Mouse (Mus musculus): ENCODE measurements around the gene Armcx2. TPM values are rescaled to one million over a fixed set of nuclear protein-coding genes. Genes with fewer than 3 reads are reported as not detected.
A peak's percentile ranks its signal among the peaks of the same experiment; 100 is the strongest.
"Not testable (repeated sequence)": the region's sequence is repeated elsewhere in the genome, so short reads cannot be mapped to it uniquely, and the experiment has no call there.

The Armcx2 gene
- polyA plus RNA-seq (2015; fragmentation: Nextera tagmentation; extraction: Ambion mirVana): 99.5 and 100.0 TPM in 2 replicates

- peaks cover 18% of the 10 kb centered on the region for H3K36me3 ChIP-seq
- peaks cover 19% of the 10 kb centered on the region for H3K4me1 ChIP-seq (replicated peaks)
- peak within 1 kb of the TSS; percentile 90 for H3K27ac ChIP-seq
- WGBS: 16% methylated on average over 16 of the region's 16 CpGs
- peak within 1 kb of the TSS; percentile 63 for H3K4me2 ChIP-seq (replicated peaks)
- H3K9me3 ChIP-seq: no peaks in the 10 kb centered on the region
- ATAC-seq: peak; percentile 90
- H3K27me3 ChIP-seq: peaks cover 32% of the 10 kb centered on the region; the same call in 1 of the 2 replicates
- H3K9ac ChIP-seq (replicated peaks): peak within 1 kb of the TSS; percentile 78
- H3K4me3 ChIP-seq (replicated peaks): peak within 1 kb of the TSS; percentile 64
These were observed at the start of gene Armcx2 for GRCm38 (mm10) chrX:134808755-134809224. TSS of gene Armcx2 (minus strand) at chrX:134809221.

- Histone ChIP-seq H3K9me3 (no peaks in the 10 kb centered on the region), H3K4me3 (replicated peaks) (no peak overlapping the region), H3K4me1 (replicated peaks) (no peaks in the 10 kb centered on the region), H3K36me3 (no peaks in the 10 kb centered on the region), H3K4me2 (replicated peaks) (no peak overlapping the region), H3K27me3 (0 out of 2 replicates have a peak, but pooled peaks cover 12% of the 10 kb centered on the region), H3K9ac (replicated peaks) (no peak overlapping the region), H3K27ac (no peak overlapping the region)
- ATAC-seq: no peak
- WGBS: 70% methylated on average over 4 of the region's 4 CpGs
These were observed 40.6 kb upstream of the Armcx2 start for GRCm38 (mm10) chrX:134849662-134850061.

GRCm38 (mm10) chrX:134844424-134844823 lies 35.4 kb upstream of the Armcx2 start:
- H3K4me3 ChIP-seq (replicated peaks): no peak overlapping the region
- H3K27me3 ChIP-seq: 0 out of 2 replicates have a peak, but pooled peaks cover 4% of the 10 kb centered on the region
- no peaks in the 10 kb centered on the region for H3K4me1 ChIP-seq (replicated peaks)
- H3K9me3 ChIP-seq: no peaks in the 10 kb centered on the region
- ATAC-seq: no peak
- H3K4me2 ChIP-seq (replicated peaks): no peak overlapping the region
- 70% methylated on average over 2 of the region's 2 CpGs for WGBS
- no peak overlapping the region for H3K27ac ChIP-seq
- H3K36me3 ChIP-seq: no peaks in the 10 kb centered on the region
- H3K9ac ChIP-seq (replicated peaks): no peak overlapping the region

- WGBS: 73% methylated on average over 3 of the region's 3 CpGs
- Histone ChIP-seq H3K27me3 (peaks cover 3% of the 10 kb centered on the region; the same call in 1 of the 2 replicates), H3K4me1 (replicated peaks) (no peaks in the 10 kb centered on the region), H3K4me2 (replicated peaks) (no peak overlapping the region), H3K9me3 (no peaks in the 10 kb centered on the region), H3K36me3 (no peaks in the 10 kb centered on the region), H3K4me3 (replicated peaks) (no peak overlapping the region), H3K9ac (replicated peaks) (no peak overlapping the region), H3K27ac (no peak overlapping the region)
- ATAC-seq: no peak
These were observed 21.5 kb upstream of the Armcx2 start for GRCm38 (mm10) chrX:134830508-134830907.

- peaks cover 18% of the 10 kb centered on the region for H3K36me3 ChIP-seq
- peak overlapping the region; percentile 64 for H3K4me3 ChIP-seq (replicated peaks)
- H3K27me3 ChIP-seq: peaks cover 32% of the 10 kb centered on the region; the same call in 1 of the 2 replicates
- H3K4me1 ChIP-seq (replicated peaks): peaks cover 19% of the 10 kb centered on the region
- peak overlapping the region; percentile 90 for H3K27ac ChIP-seq
- 20% methylated on average over 28 of the region's 28 CpGs for WGBS
- H3K9ac ChIP-seq (replicated peaks): peak overlapping the region; percentile 78
- peak; percentile 78 for ATAC-seq
- H3K4me2 ChIP-seq (replicated peaks): peak overlapping the region; percentile 63
- H3K9me3 ChIP-seq: no peaks in the 10 kb centered on the region
These were observed 927 bp downstream of the Armcx2 start for GRCm38 (mm10) chrX:134807833-134808754.

- no peak for ATAC-seq
- 82% methylated on average over 4 of the region's 4 CpGs for WGBS
- Histone ChIP-seq H3K9me3 (no peaks in the 10 kb centered on the region), H3K27me3 (peaks cover 13% of the 10 kb centered on the region; the same call in 1 of the 2 replicates), H3K9ac (replicated peaks) (no peak overlapping the region), H3K27ac (no peak overlapping the region), H3K36me3 (no peaks in the 10 kb centered on the region), H3K4me3 (replicated peaks) (no peak overlapping the region), H3K4me1 (replicated peaks) (no peaks in the 10 kb centered on the region), H3K4me2 (replicated peaks) (no peak overlapping the region)
These were observed 21.3 kb downstream of the Armcx2 start for GRCm38 (mm10) chrX:134787728-134788127.

- H3K9me3 ChIP-seq; H3K4me2 ChIP-seq (replicated peaks); H3K36me3 ChIP-seq; H3K4me1 ChIP-seq (replicated peaks); H3K4me3 ChIP-seq (replicated peaks); H3K27ac ChIP-seq; ATAC-seq; H3K27me3 ChIP-seq; H3K9ac ChIP-seq (replicated peaks): not testable (repeated sequence)
- WGBS: 51% methylated on average over 3 of the region's 4 CpGs
These were observed 45.4 kb downstream of the Armcx2 start for GRCm38 (mm10) chrX:134763428-134764198.

GRCm38 (mm10) chrX:134757293-134757995 lies 51.6 kb downstream of the Armcx2 start:
- Histone ChIP-seq H3K4me2 (replicated peaks) (peak overlapping the region; percentile 55), H3K27ac (peak overlapping the region; percentile 76), H3K9ac (replicated peaks) (peak overlapping the region; percentile 76), H3K27me3 (peaks cover 17% of the 10 kb centered on the region; the same call in 1 of the 2 replicates), H3K36me3 (no peaks in the 10 kb centered on the region), H3K9me3 (no peaks in the 10 kb centered on the region), H3K4me1 (replicated peaks) (peaks cover 7% of the 10 kb centered on the region), H3K4me3 (replicated peaks) (peak overlapping the region; percentile 59)
- ATAC-seq: peak; percentile 62
- WGBS: 28% methylated on average over 13 of the region's 13 CpGs

- H3K4me3 ChIP-seq (replicated peaks): peak within 1 kb of the TSS; percentile 59
- H3K27ac ChIP-seq: peak within 1 kb of the TSS; percentile 76
- H3K4me2 ChIP-seq (replicated peaks): peak within 1 kb of the TSS; percentile 55
- H3K36me3 ChIP-seq: no peaks in the 10 kb centered on the region
- peaks cover 7% of the 10 kb centered on the region for H3K4me1 ChIP-seq (replicated peaks)
- ATAC-seq: peak; percentile 91
- H3K27me3 ChIP-seq: peaks cover 22% of the 10 kb centered on the region; the same call in 1 of the 2 replicates
- WGBS: 28% methylated on average over 40 of the region's 46 CpGs
- H3K9ac ChIP-seq (replicated peaks): peak within 1 kb of the TSS; percentile 76
- H3K9me3 ChIP-seq: no peaks in the 10 kb centered on the region
These were observed 52.4 kb downstream of the Armcx2 start, which contains the start of gene Armcx3 for GRCm38 (mm10) chrX:134756434-134757292. TSS of gene Armcx3 (plus strand) at chrX:134756595.
